Mouse (Mus musculus) left cerebral cortex, postnatal 10 days (tissue): Measurements from ENCODE around the gene Gdi1. TPM values are rescaled to one million over a fixed set of nuclear protein-coding genes. Genes with fewer than 3 reads are reported as not detected.

Experiments
- DNase-seq, 2 experiments: peaks; one replicate each; pipeline ENCODE4 v3.0.0; 2021 to 2022; ENCODE audit warnings: low spot score in 2 of 2, mixed read lengths in 1 of 2; ENCODE audit errors: extremely low spot score in 1 of 2
- intact Hi-C: fragments of 180-260 bp; cut with DNase I; formaldehyde crosslinking; loops from one replicate; pipeline ENCODE4 v1.15.1; 2025
- total RNA-seq, 2 experiments: library from RNA; stranded (reverse); gene quantifications; 2 replicates each; pipeline ENCODE4 v1.2.3; 2021

Gdi1 gene
- 100 to 1,000 TPM; 705 to 729 TPM for total RNA-seq

DNA sequence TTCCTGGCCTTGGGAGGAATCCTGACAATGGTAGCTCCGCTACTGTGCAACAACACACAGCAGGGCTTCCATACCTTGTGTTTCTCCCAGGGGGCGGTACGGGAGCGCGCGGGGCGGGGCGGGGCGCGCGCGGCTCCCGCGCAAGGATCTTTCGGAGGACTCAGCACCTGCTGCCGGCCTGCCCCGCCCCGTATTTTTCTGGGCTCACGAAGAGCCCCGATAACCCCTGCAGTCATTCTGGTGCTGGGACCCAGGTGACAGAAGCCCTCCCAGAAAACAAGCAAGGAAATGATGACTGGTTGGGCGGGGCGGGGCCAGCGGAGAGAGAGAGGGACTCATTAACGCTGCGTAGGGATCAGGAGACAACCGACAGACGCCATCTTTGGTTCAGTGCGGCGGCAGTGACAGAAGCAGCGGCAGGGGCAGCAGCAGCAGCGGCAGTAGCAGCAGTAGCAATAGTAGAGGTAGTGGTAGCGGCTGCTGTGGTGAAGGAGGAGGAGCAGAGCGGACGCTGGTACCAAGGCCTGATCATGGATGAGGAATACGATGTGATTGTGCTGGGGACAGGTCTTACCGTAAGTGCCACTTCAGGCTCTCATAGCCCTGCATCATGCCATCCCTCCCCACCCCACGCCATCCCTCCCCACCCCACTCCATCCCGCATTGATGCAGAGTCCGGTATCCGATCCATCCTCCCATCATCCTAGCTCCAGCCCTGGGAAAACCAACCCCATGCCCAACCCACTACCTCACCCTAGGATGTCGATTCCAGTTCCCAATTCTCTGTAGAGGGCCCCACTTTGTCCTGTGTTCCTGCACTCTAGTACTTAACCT is at the start of gene Gdi1:
Gdi1 (plus strand) TSS at position 132 of the 834 bp plus-strand sequence.
- DNase-seq, result peak; percentile 55 to 80
- intact Hi-C loops, result no loop called here

GRCm38 (mm10) chrX:74257746-74258145 is 47.1 kb upstream of the Gdi1 start:
- intact Hi-C loops, result no loop called here

GRCm38 (mm10) chrX:74269736-74270061 is 35.1 kb upstream of the Gdi1 start:
- intact Hi-C loops, result no loop called here

More at GRCm38 (mm10) chrX:74257746-74258145, 47.1 kb upstream of the Gdi1 start:
- DNase-seq, result no peak

GRCm38 (mm10) chrX:74270062-74270901 is 34.5 kb upstream of the Gdi1 start, which contains the start of gene Rpl10:
Rpl10 (plus strand) TSS chrX:74270812.
- peak; percentile 92 to 93 for DNase-seq
- intact Hi-C loops, result no loop called here

More at GRCm38 (mm10) chrX:74269736-74270061, 35.1 kb upstream of the Gdi1 start:
- no peak for DNase-seq

DNA sequence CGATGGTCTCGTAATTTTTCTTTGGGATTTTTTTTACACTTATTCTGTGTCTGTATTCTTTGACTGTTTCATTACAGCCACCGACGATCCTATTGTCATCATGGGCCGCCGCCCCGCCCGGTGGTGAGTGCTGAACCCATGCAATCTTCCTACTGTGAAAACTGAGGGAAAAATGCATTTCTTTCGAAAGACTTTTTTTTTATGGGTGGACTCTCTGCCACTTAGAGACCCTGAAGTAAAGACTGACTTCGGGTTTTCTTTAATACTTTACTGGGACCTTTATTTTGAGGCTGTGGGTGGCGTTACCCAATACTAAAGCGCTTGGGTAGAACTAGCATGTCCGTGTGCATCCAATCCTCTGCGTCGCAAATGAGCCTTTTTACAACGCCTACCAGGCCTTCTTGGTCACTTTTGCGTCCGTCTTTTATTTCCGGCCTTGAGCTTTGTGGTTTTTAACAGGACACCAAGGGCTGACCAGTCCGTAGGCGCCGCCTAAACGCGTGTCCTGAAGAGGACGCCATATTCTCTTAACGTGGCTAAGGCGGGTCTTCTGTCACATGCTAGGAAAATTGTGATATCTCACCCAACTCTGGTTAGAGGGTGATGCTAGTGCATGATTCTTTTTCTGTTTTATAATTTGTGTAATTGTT is 33.8 kb upstream of the Gdi1 start:
- intact Hi-C loops, result no loop called here

GRCm38 (mm10) chrX:74273422-74274322 is 31.1 kb upstream of the Gdi1 start:
- intact Hi-C loops, result no loop called here
- DNase-seq, result no peak

More for the DNA sequence above, 33.8 kb upstream of the Gdi1 start:
- DNase-seq, result peak in 1 of 2 experiments; percentile 40

DNA sequence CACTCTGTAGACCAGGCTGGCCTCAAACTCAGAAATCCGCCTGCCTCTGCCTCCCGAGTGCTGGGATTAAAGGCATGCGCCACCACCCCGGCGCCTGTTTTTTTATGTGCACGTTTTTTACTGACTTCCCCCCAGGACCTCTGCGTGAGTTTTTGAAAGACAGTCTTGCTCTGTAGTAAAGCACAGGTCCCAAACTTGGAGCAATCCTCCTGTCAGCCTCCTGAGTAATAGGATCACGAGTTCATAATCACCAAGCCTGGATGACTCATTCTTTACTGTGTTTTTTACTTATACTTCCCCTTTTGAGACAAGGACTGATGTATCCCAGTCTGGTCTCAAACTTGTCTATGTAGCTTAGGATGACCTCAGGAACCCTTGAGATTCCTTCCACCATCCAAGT is 26.9 kb upstream of the Gdi1 start:
- no peak for DNase-seq
- intact Hi-C loops, result no loop called here

GRCm38 (mm10) chrX:74281041-74281731 is 23.6 kb upstream of the Gdi1 start:
- intact Hi-C loops, result no loop called here
- DNase-seq, result no peak

DNA sequence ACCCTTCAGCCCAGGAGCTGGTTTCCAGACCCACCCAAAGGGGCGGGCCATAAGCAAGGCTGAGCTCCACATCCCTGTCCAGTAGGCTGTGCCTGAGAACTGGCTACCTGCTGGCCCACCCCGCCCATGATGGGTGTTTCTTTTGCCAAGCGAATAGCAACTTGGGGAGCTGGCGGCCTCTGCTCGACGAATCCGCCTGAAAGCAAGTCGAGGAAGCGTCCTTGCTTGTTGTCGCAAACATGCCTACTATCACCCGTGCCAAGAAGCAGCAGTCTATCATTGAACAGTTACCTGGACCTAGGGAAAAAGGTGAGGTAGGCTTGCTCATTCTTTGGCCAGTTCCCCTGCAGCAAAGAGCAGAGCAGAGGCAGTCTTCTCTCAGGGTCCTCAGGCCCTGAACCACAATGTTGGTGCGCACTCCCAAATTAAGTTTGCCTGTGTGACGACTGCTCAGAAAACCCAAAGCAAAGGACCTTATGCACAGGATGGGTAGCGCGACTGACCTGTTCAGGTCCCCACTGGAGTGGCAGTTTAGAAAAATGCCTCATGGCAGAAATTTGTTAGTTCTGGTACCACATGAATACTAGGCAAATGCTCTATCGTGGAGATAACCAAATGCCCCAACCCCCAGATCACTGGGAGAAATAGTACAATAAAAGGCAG is 22.9 kb upstream of the Gdi1 start, which contains the start of the genes Taz and Dnase1l1:
Taz (plus strand) TSS at position 181 of the 663 bp plus-strand sequence.
Dnase1l1 (minus strand) TSS at position 606 of the 663 bp plus-strand sequence.
- intact Hi-C loops, result no loop called here
- peak; percentile 38 to 87 for DNase-seq

- DNase-seq, result peak; percentile 84 to 91
- intact Hi-C loops, result no loop called here
Measured at GRCm38 (mm10) chrX:74282395-74283091, 22.3 kb upstream of the Gdi1 start.

GRCm38 (mm10) chrX:74283092-74283437 is 21.7 kb upstream of the Gdi1 start:
- intact Hi-C loops, result no loop called here
- no peak for DNase-seq

GRCm38 (mm10) chrX:74293431-74293830 is 11.4 kb upstream of the Gdi1 start:
- intact Hi-C loops, result no loop called here
- no peak for DNase-seq

DNA sequence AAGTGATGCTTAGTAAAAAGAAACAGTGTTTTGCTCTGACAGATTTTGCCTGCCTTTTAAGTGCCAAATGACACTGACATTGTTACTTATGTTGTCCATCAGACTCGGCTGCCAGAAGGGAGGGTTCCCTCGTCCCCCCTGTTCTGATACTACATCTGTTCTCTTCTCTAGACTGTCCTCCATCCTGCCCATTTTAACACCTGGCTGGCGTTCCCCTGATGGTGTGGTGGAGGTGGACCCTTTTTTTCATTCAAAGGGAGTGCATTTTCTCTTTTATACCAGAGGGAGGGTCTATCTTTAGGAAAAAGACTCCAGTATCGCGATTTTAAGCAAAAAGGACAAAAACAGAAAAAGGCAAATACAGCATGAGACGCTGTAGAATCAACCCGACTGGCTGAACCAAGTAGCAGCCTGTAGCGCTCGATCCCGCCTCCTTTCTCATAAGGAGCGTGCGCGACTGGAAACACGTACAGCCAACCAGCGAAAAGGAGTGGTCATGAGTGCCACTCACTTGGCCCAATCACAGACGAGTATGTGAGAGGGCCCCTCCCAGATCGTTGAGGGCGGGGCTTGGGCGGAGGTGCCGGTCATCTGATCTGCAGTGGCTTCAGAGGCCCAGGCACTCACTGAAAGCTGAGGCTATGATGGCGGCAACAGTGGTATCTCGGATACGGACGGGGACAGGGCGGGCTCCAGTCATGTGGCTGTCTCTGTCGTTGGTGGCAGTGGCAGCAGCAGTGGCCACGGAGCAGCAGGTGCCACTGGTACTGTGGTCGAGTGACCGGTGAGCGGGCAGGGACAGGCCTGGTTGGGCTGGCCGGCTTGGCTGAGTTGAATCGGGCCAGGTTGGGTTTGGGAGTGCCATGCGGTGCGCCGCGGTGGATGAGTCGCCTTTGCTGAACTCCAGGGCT is 8.0 kb upstream of the Gdi1 start, which contains the start of gene Atp6ap1:
Atp6ap1 (plus strand) TSS at position 560 of the 911 bp plus-strand sequence.
- DNase-seq, result peak; percentile 93 to 94
- intact Hi-C loops, result no loop called here

DNA sequence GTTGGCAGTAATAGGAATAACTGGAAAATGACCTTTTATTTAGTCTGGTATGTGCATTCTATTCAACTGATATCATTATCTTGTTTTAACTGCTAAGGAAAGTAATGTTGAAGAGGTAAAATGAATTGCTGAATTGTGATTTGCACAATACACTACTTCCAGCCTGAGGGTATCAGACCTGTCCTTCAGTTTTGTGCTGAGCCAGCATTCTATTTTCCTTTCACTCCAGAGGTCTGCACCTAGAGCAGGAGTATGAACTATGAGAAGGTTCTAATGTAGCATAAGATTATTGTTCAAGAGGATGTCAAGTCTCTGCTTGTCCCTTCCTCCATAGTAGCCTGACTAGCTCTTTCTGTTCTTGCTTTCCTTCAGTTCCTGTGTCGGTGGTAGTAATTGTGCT is 6.5 kb upstream of the Gdi1 start:
- intact Hi-C loops, result no loop called here
- no peak for DNase-seq

DNA sequence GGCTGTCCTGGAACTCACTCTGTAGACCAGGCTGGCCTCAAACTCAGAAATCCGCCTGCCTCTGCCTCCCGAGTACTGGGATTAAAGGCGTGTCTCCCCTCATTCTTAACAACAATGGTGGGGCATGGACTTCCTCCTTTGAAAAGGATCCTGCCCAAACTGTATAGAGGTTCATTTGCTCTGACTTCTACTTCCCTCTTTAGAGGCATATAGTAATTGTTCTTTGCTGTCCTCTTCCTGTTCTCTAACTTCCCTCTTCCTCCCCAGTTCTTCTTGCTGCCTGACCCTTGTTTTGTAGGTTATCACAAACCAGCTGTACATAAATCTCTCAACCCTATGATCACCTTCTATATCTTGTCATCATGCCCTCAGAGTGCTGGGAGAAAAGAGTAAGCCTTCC is 5.1 kb upstream of the Gdi1 start:
- no peak for DNase-seq
- intact Hi-C loops, result no loop called here
